Mouse (Mus musculus) spleen, embryonic (tissue): ENCODE measurements at regions not wholly inside any gene's neighbourhood (a gene's known extent, or its start where the extent isn't known, plus 50 kb on each side); places are given as distances from the start of the nearest gene placed in this dataset.

Source experiments
- CTCF ChIA-PET: fragments of 350-600 bp; sonication (Branson Sonifier 250); formaldehyde crosslinking; loops from one replicate; lab custom pipeline; 2022; lab: Charles Lee

- CTCF ChIA-PET: no interaction called here
Observed at GRCm38 (mm10) chr4:45746451-45746850, 52.4 kb upstream of the Aldh1b1 start.

DNA sequence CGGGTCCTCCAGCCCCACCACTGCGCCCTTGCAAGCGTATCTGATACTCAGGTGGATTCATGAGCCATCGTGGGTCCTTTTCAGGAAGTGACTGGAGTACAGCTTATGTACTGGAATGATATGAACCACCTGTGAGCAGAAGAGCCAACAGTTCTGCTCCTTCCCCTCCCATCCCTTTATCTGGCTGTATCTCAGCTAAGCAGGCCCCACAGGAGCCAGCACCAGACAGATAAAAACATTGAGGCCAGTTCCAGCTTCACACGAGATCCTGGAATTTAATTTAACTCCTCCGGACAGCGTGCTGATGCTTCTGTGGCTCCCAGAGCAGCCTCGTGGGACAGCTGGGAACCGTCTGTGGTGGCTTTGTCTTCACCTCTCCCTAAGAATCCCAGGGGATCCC is 53.1 kb upstream of the Aldh1b1 start:
- CTCF ChIA-PET: no interaction called here

- CTCF ChIA-PET: no interaction called here
Observed at GRCm38 (mm10) chr4:45744849-45745407, 53.9 kb upstream of the Aldh1b1 start.

DNA sequence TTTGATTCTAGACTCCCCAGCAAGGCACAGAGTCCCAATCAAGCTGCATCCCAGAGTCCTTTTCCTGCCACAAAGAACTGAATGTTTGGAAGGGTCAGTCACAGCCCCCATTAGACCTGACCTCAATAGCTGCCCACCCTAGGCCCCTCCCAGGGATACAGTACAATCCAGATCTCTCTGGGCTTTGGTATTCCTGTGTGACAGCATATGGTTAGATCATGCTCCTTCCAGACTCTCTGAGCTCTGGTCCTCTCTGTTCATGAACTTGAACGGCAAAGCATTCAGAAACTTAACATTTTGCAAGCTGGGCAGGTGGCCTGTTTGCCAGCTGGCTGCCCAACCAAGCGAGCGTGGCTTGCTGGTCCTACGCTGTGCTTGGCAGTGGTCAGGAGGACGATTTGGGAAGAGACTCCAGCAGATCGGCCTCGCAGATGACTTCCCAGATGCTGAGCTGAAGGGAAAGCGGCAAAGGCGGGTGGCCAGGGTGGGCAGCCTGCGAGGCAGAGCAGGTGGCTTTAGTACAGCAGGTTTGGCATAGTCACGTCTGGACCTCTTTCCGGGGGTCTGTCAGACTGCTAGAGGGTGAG is 58.0 kb upstream of the Aldh1b1 start:
- CTCF ChIA-PET: no interaction called here

- CTCF ChIA-PET: no interaction called here
Observed at GRCm38 (mm10) chr4:45740319-45740718, 58.5 kb upstream of the Aldh1b1 start.

DNA sequence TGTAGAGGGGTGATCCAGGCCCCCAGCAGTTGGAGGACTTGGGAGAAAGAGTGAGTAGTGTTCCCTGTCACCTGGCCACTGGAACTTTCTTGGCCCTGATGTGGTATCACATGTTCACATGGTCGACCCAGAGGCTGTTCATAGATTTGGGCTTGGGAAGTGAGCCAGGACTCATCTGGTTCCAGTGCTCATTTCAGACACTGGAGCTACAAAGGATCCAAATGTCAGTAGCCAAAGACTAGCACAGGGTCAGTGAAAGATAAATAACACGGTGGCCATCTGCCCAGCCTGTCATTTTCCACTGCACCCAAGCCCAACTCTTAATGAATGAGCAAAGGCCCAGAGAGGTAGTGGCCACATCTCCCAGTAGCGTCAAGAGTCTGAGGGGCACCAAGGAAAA is 59.1 kb upstream of the Aldh1b1 start:
- CTCF ChIA-PET: no interaction called here

GRCm38 (mm10) chr4:45739168-45739567 is 59.7 kb upstream of the Aldh1b1 start:
- CTCF ChIA-PET: no interaction called here

DNA sequence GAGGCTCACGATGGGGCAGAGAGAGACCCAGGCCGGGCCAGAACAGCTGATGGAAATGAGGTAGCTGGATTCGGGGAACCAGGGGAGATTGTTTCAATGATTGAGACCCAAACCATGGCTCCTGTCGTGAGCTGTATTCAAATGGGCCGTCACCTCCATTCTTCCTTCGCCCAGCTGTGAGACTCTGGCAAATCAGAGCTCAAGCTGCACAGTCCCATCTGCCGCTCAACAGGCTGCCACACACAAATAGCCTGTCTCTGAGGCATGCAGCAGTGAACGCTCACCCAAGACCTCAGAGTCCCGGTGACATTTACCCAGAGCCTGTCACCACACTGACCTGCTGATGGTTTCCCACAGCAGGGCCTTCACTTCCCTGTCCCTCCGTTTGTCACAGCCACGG is 60.1 kb upstream of the Aldh1b1 start:
- CTCF ChIA-PET: interaction anchor here (0.6 kb wide), 1 partner anchor 32 kb away, joined by 5 read pairs; no protein-coding TSS in a partner anchor

DNA sequence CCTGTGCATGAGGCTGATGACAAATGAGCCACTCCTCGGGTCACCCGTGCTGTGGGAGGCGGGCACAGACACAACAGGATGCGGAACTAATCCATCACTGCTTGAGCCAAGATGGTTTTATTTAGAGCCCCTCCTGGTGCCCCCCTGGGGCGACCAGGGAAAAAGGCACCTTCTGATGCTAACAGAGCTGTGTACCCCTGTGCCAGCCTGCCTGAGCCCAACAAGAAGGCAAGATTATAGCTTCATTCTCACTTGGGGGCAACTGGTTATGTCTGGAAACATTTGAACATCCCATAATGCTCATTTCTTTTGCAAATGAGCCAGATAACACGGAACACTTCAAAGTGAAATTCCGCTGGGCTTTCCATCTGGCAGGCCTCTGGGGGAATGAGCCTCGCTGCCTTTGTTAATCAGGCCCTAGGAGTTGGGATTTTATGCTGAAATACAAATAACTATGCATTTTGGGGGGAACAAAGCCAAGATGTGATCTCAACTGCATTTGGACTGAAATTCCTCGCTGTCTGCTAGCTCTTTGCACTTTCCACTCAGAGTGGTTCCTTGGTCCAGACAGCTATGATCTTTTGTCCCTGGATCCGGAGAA is 62.5 kb upstream of the Aldh1b1 start:
- CTCF ChIA-PET: no interaction called here

GRCm38 (mm10) chr4:45734011-45734410 is 64.8 kb upstream of the Aldh1b1 start:
- CTCF ChIA-PET: no interaction called here

DNA sequence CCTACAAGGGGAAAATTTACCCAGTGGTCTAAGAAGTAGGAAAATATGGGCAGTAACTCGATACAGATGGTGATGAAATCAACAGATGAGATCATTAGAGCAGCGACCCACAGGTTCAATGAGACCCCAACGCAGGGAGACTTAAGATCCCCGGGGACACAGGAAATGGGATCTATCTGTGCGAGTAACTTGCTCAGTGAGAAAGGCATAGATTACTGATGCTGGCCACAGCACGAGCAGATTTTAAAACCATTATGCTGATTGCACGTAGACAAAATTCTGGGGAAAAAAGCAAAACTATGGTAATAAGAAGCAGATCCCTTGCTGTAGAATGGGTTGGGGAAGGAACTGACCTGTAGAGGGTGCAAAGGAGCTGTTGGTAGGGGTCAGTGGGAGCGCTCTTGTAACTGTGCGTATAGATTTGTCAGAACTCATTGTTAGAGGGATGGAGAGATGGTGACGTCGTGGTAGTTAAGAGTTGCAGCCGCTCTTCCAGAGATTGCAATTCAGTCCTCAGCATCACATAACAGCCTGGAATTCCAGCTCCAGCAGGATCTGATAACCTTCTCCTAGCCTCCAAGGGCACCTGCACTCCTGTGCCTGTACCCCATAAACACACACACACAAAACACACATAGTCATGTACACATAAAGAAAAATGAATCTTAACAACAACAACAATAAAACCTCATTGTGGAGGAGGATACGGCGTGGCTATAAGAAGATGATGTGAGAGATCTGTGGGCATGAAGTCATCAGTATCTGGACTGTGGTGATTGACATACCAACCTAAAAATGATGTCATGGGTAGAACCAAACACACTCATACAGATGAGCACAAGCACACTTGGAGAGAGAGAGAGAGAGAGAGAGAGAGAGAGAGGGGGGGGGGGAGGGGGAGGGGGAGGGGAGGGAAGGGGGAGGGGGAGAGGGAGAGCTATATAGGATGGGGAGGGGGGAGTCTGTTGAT is 67.7 kb upstream of the Aldh1b1 start:
- CTCF ChIA-PET: no interaction called here

DNA sequence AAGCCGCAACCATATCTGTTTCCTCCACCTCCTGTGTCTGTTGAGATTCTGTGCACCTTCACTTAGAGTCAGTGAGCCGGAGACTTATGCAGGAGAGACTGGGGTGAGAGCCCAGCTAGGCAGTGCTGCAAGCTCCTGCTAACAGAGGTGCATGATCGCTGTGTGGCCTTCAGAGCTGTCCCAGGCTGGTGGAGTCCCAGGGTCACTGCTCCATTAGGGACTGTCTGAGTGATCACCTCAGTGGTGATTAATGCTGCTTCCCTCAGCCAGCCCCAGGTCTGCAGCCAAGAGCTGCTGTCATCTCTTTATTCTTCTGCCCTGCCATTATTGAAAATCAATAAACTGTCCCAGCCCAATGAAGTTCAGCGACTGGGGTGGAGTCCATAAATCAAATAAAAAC is 69.0 kb upstream of the Aldh1b1 start:
- CTCF ChIA-PET: no interaction called here

DNA sequence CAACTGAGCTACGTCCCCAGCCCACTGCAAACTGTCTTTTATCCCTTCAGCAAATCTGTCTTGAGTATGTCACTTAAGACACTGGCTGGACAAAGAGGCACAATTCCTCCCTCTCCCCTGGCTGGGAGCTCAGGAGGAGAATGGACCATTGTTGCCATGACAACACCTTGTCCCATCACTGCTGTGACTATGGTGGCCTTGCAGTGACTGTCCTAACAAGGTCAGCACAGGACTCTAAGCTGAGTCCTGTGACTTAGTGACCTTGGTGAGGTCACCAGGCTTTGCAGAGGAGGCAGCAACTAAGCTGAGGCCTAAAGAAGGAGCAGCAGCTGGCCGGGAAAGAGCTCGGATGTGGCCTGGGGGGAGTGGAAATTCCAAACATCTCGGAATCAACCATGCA is 70.0 kb upstream of the Aldh1b1 start:
- CTCF ChIA-PET: no interaction called here

DNA sequence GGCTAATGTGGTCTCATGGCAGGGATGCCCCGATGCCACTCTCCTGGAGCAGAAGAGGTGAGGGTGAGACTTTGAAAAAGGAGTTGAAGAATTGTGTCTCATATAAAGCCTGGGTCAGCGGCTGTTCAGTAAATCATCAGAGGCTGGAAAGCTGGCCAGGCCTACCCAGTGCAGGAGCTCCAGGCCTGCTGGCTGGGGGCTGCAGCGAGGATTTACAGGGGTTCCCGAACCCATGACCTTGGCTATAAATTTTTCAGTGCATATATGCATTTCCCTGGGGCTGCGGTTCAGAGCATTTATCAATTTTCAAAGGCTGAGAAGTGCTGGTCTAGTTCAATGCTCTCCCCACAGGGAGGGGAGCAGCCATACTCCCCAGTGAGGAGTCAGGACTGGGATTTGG is 70.9 kb upstream of the Aldh1b1 start:
- CTCF ChIA-PET: no interaction called here

DNA sequence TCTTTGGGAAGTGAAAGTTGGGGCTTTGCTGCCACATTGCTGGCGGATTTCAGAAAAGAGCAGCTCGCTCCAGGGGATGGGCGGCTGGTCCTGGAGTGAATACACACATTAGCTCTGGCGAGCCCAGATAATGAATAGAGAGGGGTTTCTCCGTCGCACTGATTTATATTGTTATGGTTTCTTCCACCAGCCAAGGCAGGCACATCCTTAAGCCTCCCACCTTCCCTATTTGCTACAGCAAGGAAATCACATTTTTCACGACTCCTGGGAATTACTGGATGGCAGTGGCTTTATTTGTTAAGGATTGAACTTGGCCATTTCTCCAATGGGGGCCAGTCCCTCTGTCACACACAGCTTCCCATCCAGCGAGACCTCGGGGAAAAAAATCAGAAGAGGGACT is 71.3 kb upstream of the Aldh1b1 start:
- CTCF ChIA-PET: no interaction called here

DNA sequence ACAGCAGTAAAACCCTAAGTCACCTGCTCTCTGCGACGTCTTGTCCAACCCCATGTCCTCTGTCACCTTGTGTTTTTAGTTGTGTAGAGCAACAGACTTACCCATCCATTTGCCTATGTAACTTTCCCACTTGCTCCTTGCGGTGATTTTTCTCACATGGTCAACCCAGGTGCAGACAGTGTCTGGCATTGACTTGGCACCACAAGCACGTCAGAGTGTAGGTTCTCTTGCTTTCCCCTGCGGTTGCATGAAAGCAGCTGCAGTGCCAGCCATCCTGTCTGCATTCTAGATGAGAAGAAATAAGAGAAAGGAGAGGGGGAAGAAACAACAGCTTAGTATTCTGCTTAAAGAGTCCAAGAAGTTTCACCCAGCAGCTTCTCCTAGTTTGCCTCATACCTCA is 72.0 kb upstream of the Aldh1b1 start:
- CTCF ChIA-PET: no interaction called here

- CTCF ChIA-PET: no interaction called here
Observed at GRCm38 (mm10) chr4:45725055-45725910, 73.5 kb upstream of the Aldh1b1 start.

- CTCF ChIA-PET: interaction anchor here (0.7 kb wide), 1 partner anchor 232 kb away, joined by 3 read pairs; no protein-coding TSS in a partner anchor
Observed at GRCm38 (mm10) chr4:45720352-45720751, 78.5 kb upstream of the Aldh1b1 start.

- CTCF ChIA-PET: interaction anchor here (0.7 kb wide), 1 partner anchor 233 kb away, joined by 3 read pairs; no protein-coding TSS in a partner anchor
Observed at GRCm38 (mm10) chr4:45719564-45719963, 79.3 kb upstream of the Aldh1b1 start.

DNA sequence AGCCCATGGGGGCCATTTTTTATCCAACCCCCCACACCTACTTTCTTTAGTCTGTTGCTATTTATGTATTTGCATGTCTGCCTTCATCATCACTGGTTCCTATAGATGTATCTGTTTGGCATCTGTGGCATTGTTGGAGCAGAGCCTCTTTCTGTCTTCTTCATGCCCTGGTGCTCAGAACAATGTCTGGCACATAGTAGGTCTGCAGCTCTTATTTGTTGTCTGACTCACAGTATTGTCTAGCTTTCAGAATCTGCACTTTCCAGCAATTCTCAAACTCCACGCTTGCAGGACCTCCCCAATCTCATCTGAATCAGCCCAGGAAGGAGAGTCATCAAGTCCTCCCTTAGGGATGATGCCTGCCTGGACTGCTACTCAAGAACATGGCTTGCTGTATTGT is 82.9 kb upstream of the Aldh1b1 start:
- CTCF ChIA-PET: no interaction called here

DNA sequence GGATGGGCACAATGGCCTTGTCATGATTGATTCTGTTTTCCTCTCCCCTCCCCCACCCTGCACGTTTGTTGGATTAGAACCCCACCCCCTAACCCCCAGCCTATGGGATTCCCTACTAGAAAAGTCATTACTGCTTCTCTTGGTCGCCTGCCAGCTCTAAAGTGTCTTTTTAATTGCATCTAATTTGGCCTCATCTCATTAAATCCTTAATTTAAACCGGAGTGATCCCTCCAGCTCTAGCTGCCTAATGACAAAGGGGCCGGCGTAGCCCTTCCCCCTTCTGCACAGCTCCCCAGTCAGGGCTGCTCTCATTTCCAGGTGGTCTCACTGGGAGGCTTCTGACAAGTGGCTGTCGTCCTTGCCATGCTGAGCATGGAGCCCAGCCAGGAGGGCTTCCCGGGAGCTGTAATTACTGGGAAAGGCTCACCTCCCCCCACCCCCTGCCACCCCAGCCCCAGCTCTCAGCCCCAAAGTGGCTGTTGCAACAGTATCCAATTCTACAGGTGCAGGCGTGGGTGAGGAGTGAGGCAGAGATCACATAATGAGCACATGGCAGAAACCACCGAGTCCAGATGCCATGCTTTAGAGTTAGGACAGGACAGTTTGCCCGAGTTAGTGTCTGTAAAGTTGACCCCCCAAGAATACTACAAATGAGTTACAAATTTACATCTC is 84.8 kb upstream of the Aldh1b1 start:
- CTCF ChIA-PET: no interaction called here
